Mouse (Mus musculus) spleen, postnatal 10 days (tissue): ENCODE results near the gene Nxph4.

ENCODE experiments used
- DNase-seq, 2 experiments: peaks; one replicate each; pipeline ENCODE4 v3.0.0; 2021 to 2022; ENCODE audit warnings: low spot score in 2 of 2

The Nxph4 gene

DNA sequence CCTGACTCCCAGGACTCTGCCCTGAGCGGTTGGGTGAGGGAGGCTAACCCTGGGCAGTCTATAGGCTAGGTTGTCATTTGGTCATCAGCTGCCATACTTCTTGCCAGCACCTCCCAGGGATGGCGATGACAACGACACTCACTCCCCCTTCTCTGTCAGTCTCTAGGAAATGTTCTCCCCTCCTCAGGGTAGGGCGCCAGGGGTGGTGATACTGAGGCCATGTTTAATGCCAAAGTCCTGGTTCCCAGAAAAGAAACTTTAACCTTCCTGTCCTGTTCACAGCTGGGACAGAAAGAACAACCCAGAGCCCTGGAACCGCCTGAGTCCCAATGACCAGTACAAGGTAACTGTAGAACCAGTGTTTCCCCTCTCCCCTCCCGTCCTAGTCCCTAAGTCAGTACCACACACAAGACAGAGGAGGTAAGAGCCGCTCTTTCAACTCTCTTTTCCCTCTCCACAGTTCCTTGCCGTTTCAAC lies 18.3 kb downstream of the Nxph4 start:
- DNase-seq, result no peak

DNA sequence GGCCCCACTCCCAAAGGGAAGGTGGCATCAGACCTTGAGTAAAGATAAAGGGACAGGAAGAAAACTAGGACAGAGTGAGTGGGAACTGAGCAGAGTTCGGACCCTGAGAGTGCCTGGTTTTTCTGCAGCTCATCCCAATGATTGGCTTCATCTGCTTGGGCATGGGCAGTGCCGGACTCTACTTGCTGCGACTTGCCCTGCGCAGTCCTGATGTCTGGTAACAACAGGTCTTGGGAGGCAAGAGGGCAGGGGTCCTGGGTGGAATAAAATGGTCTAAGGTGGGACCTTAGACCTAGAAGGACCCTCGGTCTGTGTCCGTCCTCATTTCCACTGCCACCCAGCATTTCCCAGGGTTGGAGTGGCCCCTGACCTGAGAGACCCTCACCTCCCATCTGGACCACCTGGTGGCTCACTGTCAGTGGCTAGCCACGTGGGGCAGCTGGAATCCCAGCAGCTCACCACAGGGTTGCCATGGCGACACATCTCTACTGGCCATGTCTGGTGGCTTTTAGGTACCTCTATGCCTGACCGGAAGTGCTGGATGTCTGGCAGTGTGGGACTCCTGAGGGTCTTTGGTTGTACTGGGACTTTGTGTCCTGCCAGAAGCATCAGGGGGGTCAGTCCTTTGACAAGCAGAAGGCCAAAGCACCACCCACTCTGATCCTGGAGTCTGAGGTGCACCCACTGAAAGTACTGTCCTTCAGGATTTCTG lies 18.9 kb downstream of the Nxph4 start:
- no peak for DNase-seq

DNA sequence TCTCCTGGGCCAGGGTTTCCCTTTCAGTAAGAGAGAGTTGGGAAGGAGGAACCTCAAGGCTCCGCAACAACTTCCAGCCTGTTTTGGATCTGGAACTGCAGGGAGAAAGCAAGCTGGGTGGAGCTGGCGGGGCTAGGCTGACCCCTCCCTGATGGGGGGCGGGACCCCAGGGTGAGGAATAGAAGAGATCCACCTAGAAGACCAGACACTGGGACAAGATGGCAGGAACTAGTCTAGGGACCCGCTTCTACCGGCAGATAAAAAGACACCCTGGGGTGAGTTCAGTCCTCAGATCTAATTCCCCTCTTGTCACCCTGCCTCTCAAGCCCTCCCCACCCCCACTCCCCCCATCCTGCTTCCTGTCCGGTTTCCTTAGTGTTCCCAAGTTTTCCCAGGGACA lies 19.6 kb downstream of the Nxph4 start, which contains the start of gene Ndufa4l2:
Gene Ndufa4l2, plus strand, starts transcription at position 204 of the 400 bp plus-strand sequence.
- DNase-seq, result no peak

DNA sequence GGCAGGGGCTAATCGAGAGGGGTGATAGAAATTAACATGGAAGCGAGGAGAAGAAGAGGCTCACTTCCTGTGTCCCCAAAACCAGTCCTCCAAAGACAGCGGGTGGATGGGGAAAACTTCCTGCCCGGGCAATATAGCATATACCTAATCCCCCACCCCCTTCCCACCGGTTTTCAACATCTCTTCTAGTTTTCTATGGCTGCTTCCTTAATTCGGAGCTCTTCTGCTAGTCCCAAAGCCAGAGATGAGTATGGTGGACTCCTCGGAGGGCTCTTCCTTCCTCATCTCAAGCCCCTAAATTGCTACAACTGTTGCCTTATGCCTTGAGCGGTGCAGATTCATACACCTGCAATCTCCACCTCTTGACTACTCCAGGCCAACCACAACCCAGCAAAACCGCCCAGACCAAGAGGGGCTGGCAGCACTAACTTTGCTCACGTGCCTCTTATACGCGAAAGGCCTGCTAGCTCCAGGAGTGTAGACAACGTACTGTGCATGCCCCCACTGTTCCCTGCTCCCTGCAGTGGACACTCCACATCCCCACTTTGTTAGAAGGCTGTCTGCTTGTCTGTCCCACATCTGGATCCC lies 20.2 kb downstream of the Nxph4 start:
- no peak for DNase-seq

DNA sequence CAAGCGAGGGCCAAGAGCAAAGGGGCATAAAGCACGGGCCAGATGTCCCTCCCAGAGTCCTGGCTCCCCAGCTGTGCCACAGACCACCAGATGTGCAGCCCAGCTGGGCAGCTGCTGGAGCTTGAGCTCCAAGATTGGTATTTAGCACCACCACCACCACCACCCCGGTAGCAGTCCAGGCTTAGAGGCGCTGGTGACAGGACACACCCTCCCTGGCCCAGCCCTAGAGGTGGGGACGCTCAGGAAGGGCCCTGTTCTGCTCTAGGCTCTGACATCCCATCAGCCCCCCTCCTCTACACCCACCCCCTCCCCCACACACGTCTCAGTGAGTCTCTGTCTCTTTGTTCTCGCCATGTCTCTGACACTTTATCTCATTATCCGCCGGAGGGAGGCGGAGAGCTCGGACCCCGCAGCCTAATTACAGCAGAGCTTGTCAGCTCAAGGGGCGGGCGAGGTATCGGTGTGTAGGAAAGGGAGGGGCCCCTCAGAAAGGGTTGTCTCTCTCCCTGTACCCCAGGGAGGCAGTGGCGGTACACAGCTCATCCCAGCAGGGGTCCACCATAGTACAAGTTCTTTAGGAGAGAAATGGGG lies 20.8 kb downstream of the Nxph4 start:
- no peak for DNase-seq

DNA sequence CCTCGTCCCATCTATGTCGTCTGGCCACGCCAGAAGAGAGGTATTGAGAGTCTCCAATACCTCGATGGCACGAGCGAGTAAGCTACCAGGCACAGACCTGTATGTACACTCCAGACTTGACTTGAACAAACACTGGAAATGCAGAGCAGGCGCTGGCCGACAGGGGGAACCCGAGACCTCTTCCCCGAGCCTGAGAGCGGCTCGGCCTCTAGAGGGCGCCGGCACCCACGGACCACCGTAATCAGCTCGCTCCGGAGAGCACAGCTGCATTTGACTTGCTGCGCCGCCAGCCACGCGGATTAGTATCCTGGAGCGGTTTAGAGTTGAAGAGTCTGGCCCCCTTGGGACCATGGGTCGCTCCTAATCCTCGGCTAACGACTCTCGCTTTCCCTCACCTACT lies 21.5 kb downstream of the Nxph4 start:
- peak; percentile 94 to 95 for DNase-seq

DNA sequence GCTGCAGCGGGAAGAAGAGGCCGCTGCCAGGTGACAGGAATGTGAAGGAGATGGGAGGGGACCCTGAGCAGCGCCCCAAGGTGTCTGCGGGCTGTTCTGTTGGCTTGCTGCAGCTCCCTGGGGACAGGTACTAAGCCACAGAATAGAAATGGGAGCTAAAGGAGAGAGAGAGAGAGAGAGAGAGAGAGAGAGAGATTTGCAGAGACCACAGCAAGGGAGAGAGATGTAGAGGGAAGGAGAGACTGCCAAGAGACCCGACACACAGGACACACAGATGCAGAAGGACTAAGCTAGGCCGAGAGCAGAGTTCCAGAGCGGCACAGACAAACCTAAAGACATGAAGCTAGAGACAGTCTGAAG lies 22.1 kb downstream of the Nxph4 start:
- DNase-seq, result no peak

DNA sequence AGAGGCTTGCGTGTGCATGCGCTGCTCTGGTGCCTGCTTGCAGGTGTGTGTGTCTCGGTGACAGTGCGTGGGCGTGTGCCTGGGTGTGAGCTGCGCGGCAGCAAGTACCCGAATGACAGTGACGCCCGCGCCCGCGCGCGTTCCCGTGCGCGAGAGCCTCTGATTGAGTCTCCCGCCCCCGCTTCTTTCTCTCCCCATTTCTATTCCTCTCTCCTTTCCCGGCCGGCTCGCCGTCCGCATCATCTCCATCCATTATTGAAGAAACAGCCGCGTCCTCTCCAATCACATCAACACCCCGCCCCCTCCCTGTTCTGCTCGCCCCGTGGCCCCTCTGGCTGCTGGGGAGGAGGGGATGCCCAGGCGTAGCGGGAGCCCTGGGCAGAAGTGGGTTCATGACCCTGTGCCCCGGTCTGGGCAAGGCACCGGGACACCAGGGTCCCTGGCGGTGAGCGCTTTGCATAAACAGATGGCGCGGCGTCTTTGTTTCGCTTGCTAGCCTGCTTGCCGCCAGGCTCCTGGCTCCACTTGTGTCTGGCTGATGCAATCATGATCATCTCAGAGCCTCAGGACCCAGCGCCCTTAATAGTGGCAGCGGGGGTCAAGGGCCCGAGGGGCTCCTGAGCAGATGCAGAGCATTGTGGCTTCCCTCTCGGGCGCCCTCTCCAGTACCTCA lies 22.6 kb downstream of the Nxph4 start:
- DNase-seq, result peak in 1 of 2 experiments; percentile 68

DNA sequence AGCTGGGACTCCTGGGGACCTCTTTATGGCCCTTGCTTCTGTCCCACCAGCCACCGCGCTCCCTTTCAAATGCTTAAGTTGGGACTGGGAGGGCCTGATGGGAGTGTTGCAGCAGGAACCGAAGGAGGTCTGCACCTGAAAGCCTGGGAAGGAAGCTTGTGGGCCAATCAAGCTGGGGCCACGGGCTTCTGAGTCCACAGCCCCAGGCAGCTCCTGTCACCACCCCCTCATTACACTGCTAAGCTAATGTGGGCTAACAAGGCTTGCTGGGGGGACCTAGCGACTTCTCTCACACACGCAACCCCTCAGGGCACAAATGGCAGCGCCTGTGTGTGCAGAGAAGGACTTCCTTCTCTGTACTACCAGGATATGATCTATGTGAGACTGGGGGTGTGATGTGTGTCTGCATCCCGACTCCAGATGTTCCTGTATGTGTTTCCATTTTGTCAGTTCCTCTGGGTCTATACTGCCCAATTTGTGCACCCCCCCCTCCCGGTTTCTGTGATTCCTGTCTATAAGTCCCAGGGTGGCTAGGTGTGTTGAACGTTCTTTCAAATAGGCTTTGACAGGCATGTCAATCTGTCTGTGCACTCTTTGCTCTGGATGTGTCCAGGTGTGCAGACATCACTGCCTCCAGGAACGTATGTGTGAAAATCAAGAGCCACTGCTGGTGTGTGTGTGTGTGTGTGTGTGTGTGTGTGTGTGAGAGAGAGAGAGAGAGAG lies 23.3 kb downstream of the Nxph4 start:
- DNase-seq, result no peak

DNA sequence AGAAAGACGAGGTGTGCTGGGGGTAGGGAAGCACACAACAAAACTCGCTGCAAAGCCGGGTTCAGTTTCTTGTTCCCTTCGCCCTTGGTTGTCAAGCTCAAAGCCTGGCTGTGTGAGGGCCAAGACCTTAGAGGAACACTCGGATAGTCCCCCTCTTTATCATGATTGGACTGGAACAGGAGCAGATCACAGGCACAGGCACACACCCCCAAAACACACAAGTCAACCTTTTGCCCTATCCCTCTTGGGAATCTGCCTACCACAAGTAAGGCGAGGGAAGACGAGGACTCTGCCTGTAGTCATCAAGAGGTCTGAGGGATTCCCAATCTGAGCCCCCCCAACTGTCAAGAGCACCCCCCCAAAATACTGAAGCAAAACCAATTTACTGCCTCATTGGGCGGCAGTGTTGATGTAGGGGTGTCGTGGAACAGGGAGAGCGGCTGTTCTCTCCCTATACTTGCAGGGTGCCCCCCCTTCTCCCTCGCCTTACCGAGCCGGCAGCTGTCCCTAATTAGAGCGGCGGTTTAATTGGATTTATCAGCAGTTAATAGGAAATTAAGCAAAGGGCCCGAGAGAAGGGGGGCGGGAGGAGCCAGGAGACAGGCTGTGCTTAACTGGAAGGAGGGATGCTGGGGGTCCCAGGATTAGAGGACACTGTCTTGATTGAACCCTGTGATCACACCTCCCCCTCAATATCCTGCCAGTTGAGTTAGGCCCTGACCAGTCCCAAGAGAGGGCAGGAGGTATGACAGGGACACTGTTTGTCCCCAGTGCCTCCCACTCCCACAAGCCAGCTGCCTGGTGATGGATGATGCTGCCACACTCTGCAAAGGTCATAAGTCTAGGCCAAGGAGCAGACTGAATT lies 24.3 kb downstream of the Nxph4 start:
- DNase-seq, result no peak

DNA sequence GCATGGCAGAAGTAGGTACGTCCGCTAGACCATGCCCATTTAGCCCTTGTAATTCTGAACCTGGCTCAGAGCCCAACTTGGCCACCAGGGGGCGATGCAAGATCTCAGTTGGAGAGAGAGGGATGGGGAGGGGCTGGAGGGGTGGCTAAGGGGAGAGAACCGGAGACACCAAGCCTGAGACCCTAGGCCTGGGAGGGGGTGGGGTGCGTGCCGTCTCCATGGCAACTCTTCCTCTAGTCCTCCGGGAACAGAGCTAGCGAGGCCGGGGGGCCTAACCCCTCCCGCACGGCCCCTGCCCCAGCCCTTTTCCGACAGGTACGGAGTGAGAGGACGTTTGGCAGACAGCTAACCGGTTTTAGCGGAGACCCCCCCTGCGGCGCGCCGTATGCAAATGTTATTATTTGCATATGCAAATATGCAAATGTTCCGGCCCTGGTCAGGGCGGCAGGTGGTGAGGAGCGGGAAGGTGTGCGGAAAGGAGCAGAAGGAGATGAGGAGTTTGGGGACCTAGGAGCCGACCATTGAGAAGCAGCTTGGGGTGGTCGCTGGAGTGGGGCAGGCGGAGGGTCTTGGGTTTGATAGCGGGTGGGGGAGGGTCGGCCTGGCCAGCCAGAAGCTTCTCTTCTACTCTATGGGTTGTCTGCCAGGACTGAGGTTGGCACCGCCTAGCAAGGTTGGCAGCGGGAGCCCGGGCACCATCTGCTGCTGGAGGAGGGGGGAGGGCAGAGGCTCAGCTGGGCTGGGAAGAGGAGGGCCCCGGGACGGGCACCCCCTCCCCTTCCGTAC lies 25.1 kb downstream of the Nxph4 start:
- peak; percentile 82 to 90 for DNase-seq

DNA sequence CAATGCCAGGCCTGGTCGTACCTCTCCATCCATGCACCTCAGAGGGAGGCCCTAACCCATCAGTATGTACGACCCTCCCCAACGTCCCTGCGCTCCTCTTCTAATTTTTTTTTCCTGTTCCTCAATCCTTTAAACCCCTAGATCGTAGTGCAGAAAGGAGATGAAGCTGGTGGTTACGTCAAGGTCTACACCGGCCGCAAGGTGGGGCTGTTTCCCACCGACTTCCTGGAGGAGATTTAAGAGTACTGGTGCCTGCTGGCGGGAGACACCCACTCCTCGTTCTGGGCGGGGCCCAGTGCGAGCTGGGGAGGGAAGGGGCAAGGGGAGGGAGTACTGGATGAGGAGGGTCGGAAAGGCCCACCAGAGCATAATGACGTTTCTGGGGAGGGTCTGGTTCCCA lies 26.1 kb downstream of the Nxph4 start:
- DNase-seq, result peak; percentile 69 to 87

DNA sequence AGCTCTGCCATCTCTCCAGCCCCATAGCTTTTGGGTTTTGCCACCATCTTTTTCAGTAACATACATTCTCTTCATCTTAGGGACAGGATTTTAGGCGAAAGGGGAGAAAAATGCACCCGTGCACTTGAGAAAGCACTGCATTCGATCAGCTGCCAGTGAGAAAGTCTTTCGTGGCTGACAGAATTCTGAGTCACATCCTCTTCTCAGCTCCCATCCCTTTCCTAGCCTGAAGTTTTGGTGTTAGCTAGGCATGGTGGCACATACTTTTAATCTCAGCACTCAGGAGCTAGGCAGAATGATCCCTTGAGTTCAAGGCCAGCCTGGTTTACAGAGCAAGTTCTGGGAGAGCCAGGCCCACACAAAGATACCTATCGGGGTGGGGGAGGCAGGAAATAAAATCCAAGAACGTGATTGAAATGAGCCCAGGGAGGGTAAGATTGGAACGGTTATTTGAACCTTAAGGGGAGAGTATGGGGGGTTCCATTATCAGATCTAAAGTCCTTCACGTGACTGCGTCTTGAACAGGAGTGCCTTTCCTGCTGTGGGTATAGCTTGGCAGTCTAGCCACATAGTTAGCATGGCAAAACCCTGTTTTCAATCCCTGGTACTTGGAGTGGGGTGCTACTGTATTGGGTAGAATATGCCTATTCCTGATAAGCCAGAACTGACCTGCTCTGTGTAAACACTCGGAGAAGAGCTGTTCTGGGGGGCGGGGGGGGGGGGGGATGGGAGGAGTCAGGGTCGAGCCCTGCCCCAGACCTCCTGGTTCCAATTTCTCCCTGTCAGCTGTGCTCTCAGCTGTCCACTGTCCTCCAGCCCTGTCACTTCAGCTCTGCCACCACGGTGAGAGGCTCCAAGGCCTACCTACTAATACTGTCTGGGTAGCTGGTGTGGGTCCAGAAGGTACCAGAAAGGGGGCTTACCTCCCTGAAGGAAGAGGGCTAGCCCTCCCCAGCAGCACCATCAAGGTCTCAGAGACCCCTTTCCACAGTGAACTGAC lies 33.2 kb downstream of the Nxph4 start, which contains the start of gene Stac3:
Gene Stac3, plus strand, starts transcription at position 793 of the 1,000 bp plus-strand sequence.
- DNase-seq, result no peak

DNA sequence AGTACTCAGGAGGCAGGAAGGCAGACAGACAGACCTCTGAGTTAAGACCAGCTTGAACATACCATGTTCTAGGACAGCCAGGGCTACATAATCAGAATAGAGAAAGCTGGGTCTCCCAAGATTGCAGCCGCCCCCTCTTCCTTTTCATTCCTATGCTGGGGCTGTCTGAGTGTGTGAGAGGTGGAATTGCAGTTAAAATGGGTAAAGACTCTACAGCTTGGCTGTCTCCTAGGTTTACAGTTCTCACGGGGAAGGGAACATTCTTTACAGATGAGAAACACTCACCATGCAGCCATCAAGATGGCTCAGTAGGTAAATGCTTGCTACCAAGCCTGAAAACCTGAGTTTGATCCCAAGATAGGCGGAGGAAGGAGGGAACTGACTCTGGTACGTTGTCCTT lies 34.3 kb downstream of the Nxph4 start:
- DNase-seq, result no peak

DNA sequence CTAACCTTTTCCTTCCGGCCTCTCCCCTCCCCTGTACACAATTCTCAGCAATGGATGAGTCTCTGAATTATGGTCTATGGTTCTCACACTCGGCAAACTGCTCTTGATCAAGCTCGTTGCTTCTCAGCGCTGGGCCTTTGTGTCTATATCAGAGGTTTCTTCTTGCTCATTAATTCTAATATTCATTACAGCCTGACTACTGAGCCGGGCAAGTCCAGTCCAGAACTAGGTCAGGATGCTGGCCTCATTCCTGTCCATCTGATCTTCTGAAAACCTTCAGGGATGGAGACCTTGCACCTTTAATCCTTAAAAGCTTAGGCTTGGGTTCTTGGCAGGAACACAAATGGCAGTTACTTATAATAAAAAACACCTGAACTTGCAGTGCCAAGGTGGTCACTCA lies 34.8 kb downstream of the Nxph4 start:
- no peak for DNase-seq

DNA sequence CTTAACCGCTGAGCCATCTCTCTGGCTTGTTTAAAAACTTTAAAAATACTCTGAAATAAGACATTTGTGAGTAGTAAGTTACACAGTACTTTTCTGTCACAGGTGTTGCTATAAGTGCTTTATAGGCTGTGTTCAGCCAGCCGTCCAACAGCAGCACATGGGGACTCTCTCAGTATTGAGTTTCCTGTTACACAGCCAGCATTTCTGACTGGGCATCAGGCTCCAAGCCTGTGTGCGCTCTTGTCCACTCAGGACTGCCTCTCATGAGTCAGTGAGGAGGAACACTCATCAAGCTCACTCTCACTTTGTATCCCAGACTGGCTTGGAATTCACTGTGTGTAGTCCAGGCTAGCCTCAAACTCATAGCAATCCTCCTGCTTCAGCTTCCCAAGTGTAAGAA lies 38.2 kb downstream of the Nxph4 start:
- no peak for DNase-seq

DNA sequence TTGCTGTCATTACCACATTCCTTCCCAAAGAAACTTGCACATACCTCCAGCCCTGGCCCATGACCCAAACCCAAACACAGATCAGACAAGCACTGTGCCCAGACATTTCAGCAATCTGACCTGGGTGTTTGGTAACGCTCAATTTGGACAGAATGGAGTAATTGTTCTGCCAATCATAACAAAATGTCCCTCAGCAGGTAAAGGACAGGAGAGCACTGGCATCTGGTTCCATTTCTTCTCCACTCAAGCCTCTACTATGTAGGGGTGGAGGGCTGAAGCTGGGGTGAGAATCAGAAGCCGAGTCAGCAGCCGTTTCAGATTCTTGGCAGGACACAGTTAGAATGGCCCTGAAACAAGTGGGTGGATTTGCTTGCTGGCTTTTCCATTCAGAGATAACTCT lies 42.2 kb downstream of the Nxph4 start:
- no peak for DNase-seq

DNA sequence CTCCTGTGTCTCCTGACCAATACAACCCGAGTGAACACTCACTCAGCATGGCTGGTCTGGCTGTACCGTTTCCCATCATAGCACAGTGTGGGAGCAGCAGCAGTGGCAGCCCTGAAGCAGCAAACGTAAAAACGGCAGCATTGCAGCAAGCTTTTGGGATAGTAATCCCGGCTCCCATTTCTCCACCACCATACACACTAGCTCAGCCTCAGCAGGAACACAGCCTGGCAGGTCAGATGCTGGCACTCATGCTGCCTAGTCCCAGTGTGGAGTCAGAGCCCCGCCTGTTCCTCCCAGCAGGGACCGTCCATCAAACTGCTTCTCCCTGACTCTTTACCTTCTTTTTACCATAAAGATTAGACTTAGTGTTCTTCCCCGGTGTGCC lies 43.2 kb downstream of the Nxph4 start:
- no peak for DNase-seq
